Comparison of ENCODE assay signal across 13 mouse cellular contexts in genomic region chr2:166892158-166892680, GRCm38 (mm10).
"Had no signal": no experiment of that assay in that cellular context is flagged by ENCODE, and none has a peak within 500 bp of the region (broad histone marks: within the 10 kb centered on the region; RNA-seq: fewer than 3 reads in every experiment).

No protein-coding gene starts in this region.

- H3K27me3 ChIP-seq: hindbrain, embryonic 15.5 days; limb, embryonic 13.5 days; liver, embryonic 15.5 days; megakaryocyte, embryonic 14.5 days; midbrain, embryonic 15.5 days; neural tube, embryonic 12.5 days had no signal

- DNase-seq: left cerebral cortex, postnatal 4 days; lung, embryonic 14.5 days; lung, postnatal 10 days; thymus, adult 18-20 months; thymus, postnatal 14 days had no signal

- H3K9me3 ChIP-seq: hindbrain, embryonic 15.5 days; limb, embryonic 13.5 days; liver, embryonic 15.5 days; megakaryocyte, embryonic 14.5 days; midbrain, embryonic 15.5 days; neural tube, embryonic 12.5 days had no signal

- H3K4me1 ChIP-seq: hindbrain, embryonic 15.5 days; midbrain, embryonic 15.5 days; neural tube, embryonic 12.5 days had no signal

- H3K4me3 ChIP-seq: hindbrain, embryonic 15.5 days; limb, embryonic 13.5 days; liver, embryonic 15.5 days; megakaryocyte, embryonic 14.5 days; midbrain, embryonic 15.5 days; neural tube, embryonic 12.5 days had no signal

- ATAC-seq: midbrain, embryonic 15.5 days had no signal

- H3K9ac ChIP-seq: hindbrain, embryonic 15.5 days; limb, embryonic 13.5 days; liver, embryonic 15.5 days; lung, embryonic 14.5 days; midbrain, embryonic 15.5 days; neural tube, embryonic 12.5 days had no signal

- H3K27ac ChIP-seq: hindbrain, embryonic 15.5 days; limb, embryonic 13.5 days; liver, embryonic 15.5 days; macrophage; midbrain, embryonic 15.5 days; neural tube, embryonic 12.5 days had no signal

- H3K4me2 ChIP-seq: hindbrain, embryonic 15.5 days; limb, embryonic 13.5 days; liver, embryonic 15.5 days; lung, embryonic 14.5 days; midbrain, embryonic 11.5 days; midbrain, embryonic 15.5 days; neural tube, embryonic 12.5 days had no signal
